Mouse (Mus musculus): ENCODE results near the gene Tmem176a. TPM values are rescaled to one million over a fixed set of nuclear protein-coding genes. Genes with fewer than 3 reads are reported as not detected.
A peak's percentile ranks its signal among the peaks of the same experiment; 100 is the strongest.
"Not testable (repeated sequence)": the region's sequence is repeated elsewhere in the genome, so short reads cannot be mapped to it uniquely, and the experiment has no call there.

The Tmem176a gene
- polyA plus RNA-seq, 1 experiment from 2014 or later, result 92.7 TPM

- 96% methylated on average over 1 of the region's 1 CpGs for WGBS
- H3K27ac ChIP-seq (replicated peaks; ENCODE audit: low read depth, low read length), result no peak overlapping the region
Measured at GRCm38 (mm10) chr6:48865152-48865745, 24.5 kb downstream of the Tmem176a start.

GRCm38 (mm10) chr6:48866355-48866950 lies 25.7 kb downstream of the Tmem176a start:
- 20% methylated on average over 1 of the region's 1 CpGs for WGBS
- not testable (repeated sequence) for DNase-seq (ENCODE audit: low spot score)

More at GRCm38 (mm10) chr6:48865152-48865745, 24.5 kb downstream of the Tmem176a start:
- no peak for ATAC-seq (ENCODE audit: low read depth)
- H3K9me3 ChIP-seq (ENCODE audit: control insufficient read depth, low read length), result no peaks in the 10 kb centered on the region
- no peak overlapping the region for H3K4me3 ChIP-seq (ENCODE audit: low read depth, low read length)
- H3K4me1 ChIP-seq (ENCODE audit: control insufficient read depth, insufficient read depth, low read length), result no peaks in the 10 kb centered on the region
- H3K27me3 ChIP-seq (replicated peaks; ENCODE audit: control insufficient read depth, insufficient read depth, low read length), result no peaks in the 10 kb centered on the region
- H3K4me2 ChIP-seq (ENCODE audit: low read depth, low read length), result no peak overlapping the region
- H3K36me3 ChIP-seq (ENCODE audit: control insufficient read depth, insufficient read depth, low read length), result no peaks in the 10 kb centered on the region
- no peak overlapping the region for H3K9ac ChIP-seq (ENCODE audit: low read depth, low read length)
- DNase-seq (ENCODE audit: low spot score), result no peak

GRCm38 (mm10) chr6:48867158-48867557 lies 26.4 kb downstream of the Tmem176a start:
- no peak for ATAC-seq (ENCODE audit: low read depth)
- H3K36me3 ChIP-seq (ENCODE audit: control insufficient read depth, insufficient read depth, low read length), result no peaks in the 10 kb centered on the region
- DNase-seq (ENCODE audit: low spot score), result no peak
- no peak overlapping the region for H3K4me2 ChIP-seq (ENCODE audit: low read depth, low read length)
- H3K27me3 ChIP-seq (replicated peaks; ENCODE audit: control insufficient read depth, insufficient read depth, low read length), result no peaks in the 10 kb centered on the region
- no peak overlapping the region for H3K27ac ChIP-seq (replicated peaks; ENCODE audit: low read depth, low read length)
- H3K9me3 ChIP-seq (ENCODE audit: control insufficient read depth, low read length), result no peaks in the 10 kb centered on the region
- no peak overlapping the region for H3K9ac ChIP-seq (ENCODE audit: low read depth, low read length)
- no peak overlapping the region for H3K4me3 ChIP-seq (ENCODE audit: low read depth, low read length)
- H3K4me1 ChIP-seq (ENCODE audit: control insufficient read depth, insufficient read depth, low read length), result no peaks in the 10 kb centered on the region
- WGBS, result 66% methylated on average over 4 of the region's 4 CpGs

More at GRCm38 (mm10) chr6:48866355-48866950, 25.7 kb downstream of the Tmem176a start:
- not testable (repeated sequence) for H3K9me3 ChIP-seq (ENCODE audit: control insufficient read depth, low read length); H3K27ac ChIP-seq (replicated peaks; ENCODE audit: low read depth, low read length); H3K4me2 ChIP-seq (ENCODE audit: low read depth, low read length); H3K4me1 ChIP-seq (ENCODE audit: control insufficient read depth, insufficient read depth, low read length); H3K4me3 ChIP-seq (ENCODE audit: low read depth, low read length); H3K9ac ChIP-seq (ENCODE audit: low read depth, low read length); H3K36me3 ChIP-seq (ENCODE audit: control insufficient read depth, insufficient read depth, low read length); H3K27me3 ChIP-seq (replicated peaks; ENCODE audit: control insufficient read depth, insufficient read depth, low read length); ATAC-seq (ENCODE audit: low read depth)

- no peak overlapping the region for H3K4me2 ChIP-seq (ENCODE audit: low read depth, low read length)
- no peak for DNase-seq (ENCODE audit: low spot score)
- no peaks in the 10 kb centered on the region for H3K4me1 ChIP-seq (ENCODE audit: control insufficient read depth, insufficient read depth, low read length)
- ATAC-seq (ENCODE audit: low read depth), result no peak
- no peaks in the 10 kb centered on the region for H3K9me3 ChIP-seq (ENCODE audit: control insufficient read depth, low read length)
- 85% methylated on average over 2 of the region's 2 CpGs for WGBS
- H3K36me3 ChIP-seq (ENCODE audit: control insufficient read depth, insufficient read depth, low read length), result no peaks in the 10 kb centered on the region
- H3K4me3 ChIP-seq (ENCODE audit: low read depth, low read length), result no peak overlapping the region
- H3K27ac ChIP-seq (replicated peaks; ENCODE audit: low read depth, low read length), result no peak overlapping the region
- no peaks in the 10 kb centered on the region for H3K27me3 ChIP-seq (replicated peaks; ENCODE audit: control insufficient read depth, insufficient read depth, low read length)
- H3K9ac ChIP-seq (ENCODE audit: low read depth, low read length), result no peak overlapping the region
Measured at GRCm38 (mm10) chr6:48869774-48870173, 29.1 kb downstream of the Tmem176a start.

GRCm38 (mm10) chr6:48872596-48872995 lies 31.9 kb downstream of the Tmem176a start, which contains the start of gene Aoc1:
Gene Aoc1, plus strand, starts transcription at chr6:48872896.
- Histone ChIP-seq H3K4me3 (ENCODE audit: low read depth, low read length) (no peak within 1 kb of the TSS), H3K9ac (ENCODE audit: low read depth, low read length) (no peak within 1 kb of the TSS), H3K36me3 (ENCODE audit: control insufficient read depth, insufficient read depth, low read length) (no peaks in the 10 kb centered on the region), H3K4me1 (ENCODE audit: control insufficient read depth, insufficient read depth, low read length) (no peaks in the 10 kb centered on the region), H3K27ac (replicated peaks; ENCODE audit: low read depth, low read length) (no peak within 1 kb of the TSS), H3K4me2 (ENCODE audit: low read depth, low read length) (no peak within 1 kb of the TSS), H3K27me3 (replicated peaks; ENCODE audit: control insufficient read depth, insufficient read depth, low read length) (no peaks in the 10 kb centered on the region), H3K9me3 (ENCODE audit: control insufficient read depth, low read length) (no peaks in the 10 kb centered on the region)
- DNase-seq (ENCODE audit: low spot score) (no peak), ATAC-seq (ENCODE audit: low read depth) (no peak)
- 78% methylated on average over 5 of the region's 5 CpGs for WGBS

- no peak overlapping the region for H3K4me2 ChIP-seq (ENCODE audit: low read depth, low read length)
- H3K9me3 ChIP-seq (ENCODE audit: control insufficient read depth, low read length), result no peaks in the 10 kb centered on the region
- DNase-seq (ENCODE audit: low spot score) (no peak), ATAC-seq (ENCODE audit: low read depth) (no peak)
- H3K27me3 ChIP-seq (replicated peaks; ENCODE audit: control insufficient read depth, insufficient read depth, low read length), result no peaks in the 10 kb centered on the region
- no peak overlapping the region for H3K9ac ChIP-seq (ENCODE audit: low read depth, low read length)
- no peaks in the 10 kb centered on the region for H3K4me1 ChIP-seq (ENCODE audit: control insufficient read depth, insufficient read depth, low read length)
- H3K27ac ChIP-seq (replicated peaks; ENCODE audit: low read depth, low read length), result no peak overlapping the region
- WGBS, result 79% methylated on average over 4 of the region's 4 CpGs
- H3K4me3 ChIP-seq (ENCODE audit: low read depth, low read length), result no peak overlapping the region
- H3K36me3 ChIP-seq (ENCODE audit: control insufficient read depth, insufficient read depth, low read length), result no peaks in the 10 kb centered on the region
Measured at GRCm38 (mm10) chr6:48874576-48874975, 33.9 kb downstream of the Tmem176a start.

- 82% methylated on average over 6 of the region's 6 CpGs for WGBS
- Histone ChIP-seq H3K4me1 (ENCODE audit: control insufficient read depth, insufficient read depth, low read length) (no peaks in the 10 kb centered on the region), H3K27me3 (replicated peaks; ENCODE audit: control insufficient read depth, insufficient read depth, low read length) (no peaks in the 10 kb centered on the region), H3K4me2 (ENCODE audit: low read depth, low read length) (no peak overlapping the region), H3K9me3 (ENCODE audit: control insufficient read depth, low read length) (no peaks in the 10 kb centered on the region), H3K27ac (replicated peaks; ENCODE audit: low read depth, low read length) (no peak overlapping the region), H3K9ac (ENCODE audit: low read depth, low read length) (no peak overlapping the region), H3K4me3 (ENCODE audit: low read depth, low read length) (no peak overlapping the region), H3K36me3 (ENCODE audit: control insufficient read depth, insufficient read depth, low read length) (no peaks in the 10 kb centered on the region)
- ATAC-seq (ENCODE audit: low read depth) (no peak), DNase-seq (ENCODE audit: low spot score) (no peak)
Measured at GRCm38 (mm10) chr6:48875515-48875914, 34.8 kb downstream of the Tmem176a start.

- WGBS, result 51% methylated on average over 5 of the region's 5 CpGs
- H3K9me3 ChIP-seq (ENCODE audit: control insufficient read depth, low read length), result no peaks in the 10 kb centered on the region
- H3K4me2 ChIP-seq (ENCODE audit: low read depth, low read length), result no peak overlapping the region
- no peaks in the 10 kb centered on the region for H3K36me3 ChIP-seq (ENCODE audit: control insufficient read depth, insufficient read depth, low read length)
- ATAC-seq (ENCODE audit: low read depth), result no peak
- H3K4me3 ChIP-seq (ENCODE audit: low read depth, low read length), result no peak overlapping the region
- no peaks in the 10 kb centered on the region for H3K4me1 ChIP-seq (ENCODE audit: control insufficient read depth, insufficient read depth, low read length)
- H3K27me3 ChIP-seq (replicated peaks; ENCODE audit: control insufficient read depth, insufficient read depth, low read length), result no peaks in the 10 kb centered on the region
- DNase-seq (ENCODE audit: low spot score), result peak; percentile 17
- H3K27ac ChIP-seq (replicated peaks; ENCODE audit: low read depth, low read length), result no peak overlapping the region
- no peak overlapping the region for H3K9ac ChIP-seq (ENCODE audit: low read depth, low read length)
Measured at GRCm38 (mm10) chr6:48876510-48877135, 35.9 kb downstream of the Tmem176a start.

Data from embryonic facial prominence, embryonic 14.5 days (tissue).